23 mouse cellular contexts compared by ENCODE assay signal in the genomic region with DNA sequence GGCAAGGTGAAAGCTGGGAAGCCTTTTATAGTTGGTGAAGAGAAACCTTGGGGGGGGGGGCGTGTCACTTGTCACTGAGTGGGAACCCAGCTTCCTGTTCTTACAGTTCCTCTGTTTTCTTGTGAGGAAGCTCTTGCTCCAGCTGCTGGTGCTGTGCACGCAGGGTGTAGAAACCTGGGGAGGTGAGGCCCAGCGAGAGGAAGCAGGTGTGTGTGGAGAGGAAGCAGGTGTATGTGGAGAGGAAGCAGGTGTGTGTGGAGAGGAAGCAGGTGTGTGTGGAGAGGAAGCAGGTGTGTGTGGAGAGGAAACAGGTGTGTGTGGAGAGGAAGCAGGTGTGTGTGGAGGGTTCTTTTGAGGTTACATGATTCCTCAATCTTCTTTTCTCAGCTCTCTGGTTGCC.
"Had no signal": no experiment of that assay in that cellular context is flagged by ENCODE, and none has a peak within 500 bp of the region (broad histone marks: within the 10 kb centered on the region; RNA-seq: fewer than 3 reads in every experiment).

No protein-coding gene starts in this region.

- DNase-seq: gastrocnemius, postnatal 14 days; gastrocnemius, postnatal 36 days; heart, postnatal 10 days; heart, postnatal 4 days; kidney, adult 11 months; kidney, adult 2 months; kidney, adult 9 months; kidney, postnatal 14 days; kidney, postnatal 36 days; layer of hippocampus, adult 9-11 months; left cerebral cortex, postnatal 4 days had no signal

- H3K4me3 ChIP-seq: heart, embryonic 10.5 days; heart, embryonic 12.5 days; hindbrain, embryonic 13.5 days; hindbrain, embryonic 15.5 days; kidney, embryonic 15.5 days; limb, embryonic 13.5 days; limb, embryonic 15.5 days; liver, embryonic 12.5 days had no signal

- H3K27ac ChIP-seq: heart, embryonic 10.5 days; hindbrain, embryonic 13.5 days; hindbrain, embryonic 15.5 days; hindbrain, postnatal 0 days; kidney, embryonic 15.5 days; kidney, postnatal 0 days; limb, embryonic 13.5 days; limb, embryonic 15.5 days; liver, embryonic 12.5 days; liver, embryonic 14.5 days had no signal

- ATAC-seq: hindbrain, postnatal 0 days; intestine, embryonic 16.5 days; liver, embryonic 12.5 days had no signal
